Mouse (Mus musculus): ENCODE measurements around the gene Mast3. TPM values are rescaled to one million over a fixed set of nuclear protein-coding genes. Genes with fewer than 3 reads are reported as not detected.
"Not testable (repeated sequence)": the region's sequence is repeated elsewhere in the genome, so short reads cannot be mapped to it uniquely, and the experiment has no call there.

Mast3 gene
- polyA plus RNA-seq, 1 experiment = 282 TPM

- TF ChIP-seq POLR2A (IDR thresholded peaks at IDR 0.05; ENCODE audit: extremely low read depth, insufficient read depth, low read length) = no peak
- H3K4me1 ChIP-seq (ENCODE audit: control insufficient read depth, insufficient read depth, low read length) = no peaks in the 10 kb centered on the region
- H3K4me3 ChIP-seq (ENCODE audit: insufficient read depth, low read length) = no peak overlapping the region
- no peak overlapping the region for H3K27ac ChIP-seq (ENCODE audit: insufficient read depth, low read length)
These were observed 18.9 kb upstream of the Mast3 start for GRCm38 (mm10) chr8:70823802-70824201.

GRCm38 (mm10) chr8:70822594-70822993 is 17.7 kb upstream of the Mast3 start:
- not testable (repeated sequence) for H3K27ac ChIP-seq (ENCODE audit: insufficient read depth, low read length); H3K4me3 ChIP-seq (ENCODE audit: insufficient read depth, low read length); H3K4me1 ChIP-seq (ENCODE audit: control insufficient read depth, insufficient read depth, low read length)

GRCm38 (mm10) chr8:70821992-70822391 is 17.1 kb upstream of the Mast3 start:
- TF ChIP-seq POLR2A (IDR thresholded peaks at IDR 0.05; ENCODE audit: extremely low read depth, insufficient read depth, low read length) (no peak), CTCF (IDR thresholded peaks at IDR 0.05; ENCODE audit: extremely low read depth, insufficient read depth, low read length) (no peak)
- Histone ChIP-seq H3K4me1 (ENCODE audit: control insufficient read depth, insufficient read depth, low read length) (no peaks in the 10 kb centered on the region), H3K4me3 (ENCODE audit: insufficient read depth, low read length) (no peak overlapping the region), H3K27ac (ENCODE audit: insufficient read depth, low read length) (no peak overlapping the region)

GRCm38 (mm10) chr8:70821399-70821962 is 16.6 kb upstream of the Mast3 start:
- Histone ChIP-seq H3K4me1 (ENCODE audit: control insufficient read depth, insufficient read depth, low read length) (no peaks in the 10 kb centered on the region), H3K4me3 (ENCODE audit: insufficient read depth, low read length) (no peak overlapping the region), H3K27ac (ENCODE audit: insufficient read depth, low read length) (no peak overlapping the region)
- TF ChIP-seq CTCF (IDR thresholded peaks at IDR 0.05; ENCODE audit: extremely low read depth, insufficient read depth, low read length) = peak; percentile 93
- TF ChIP-seq POLR2A (IDR thresholded peaks at IDR 0.05; ENCODE audit: extremely low read depth, insufficient read depth, low read length) = no peak

- Histone ChIP-seq H3K4me3 (ENCODE audit: insufficient read depth, low read length) (no peak overlapping the region), H3K4me1 (ENCODE audit: control insufficient read depth, insufficient read depth, low read length) (no peaks in the 10 kb centered on the region), H3K27ac (ENCODE audit: insufficient read depth, low read length) (no peak overlapping the region)
- TF ChIP-seq POLR2A (IDR thresholded peaks at IDR 0.05; ENCODE audit: extremely low read depth, insufficient read depth, low read length) (no peak), CTCF (IDR thresholded peaks at IDR 0.05; ENCODE audit: extremely low read depth, insufficient read depth, low read length) (no peak)
These were observed 15.5 kb upstream of the Mast3 start for GRCm38 (mm10) chr8:70820101-70820935.

GRCm38 (mm10) chr8:70816679-70817078 is 11.8 kb upstream of the Mast3 start:
- H3K4me1 ChIP-seq (ENCODE audit: control insufficient read depth, insufficient read depth, low read length) = no peaks in the 10 kb centered on the region
- no peak for TF ChIP-seq POLR2A (IDR thresholded peaks at IDR 0.05; ENCODE audit: extremely low read depth, insufficient read depth, low read length)
- TF ChIP-seq CTCF (IDR thresholded peaks at IDR 0.05; ENCODE audit: extremely low read depth, insufficient read depth, low read length) = no peak
- 0 out of 2 replicates have a peak overlapping the region, but pooled peaks have one; percentile 8 for H3K4me3 ChIP-seq (ENCODE audit: insufficient read depth, low read length)

GRCm38 (mm10) chr8:70812885-70813284 is 8.0 kb upstream of the Mast3 start:
- H3K4me1 ChIP-seq (ENCODE audit: control insufficient read depth, insufficient read depth, low read length) = no peaks in the 10 kb centered on the region
- no peak overlapping the region for H3K27ac ChIP-seq (ENCODE audit: insufficient read depth, low read length)
- TF ChIP-seq POLR2A (IDR thresholded peaks at IDR 0.05; ENCODE audit: extremely low read depth, insufficient read depth, low read length) (no peak), CTCF (IDR thresholded peaks at IDR 0.05; ENCODE audit: extremely low read depth, insufficient read depth, low read length) (no peak)
- H3K4me3 ChIP-seq (ENCODE audit: insufficient read depth, low read length) = no peak overlapping the region

More at GRCm38 (mm10) chr8:70816679-70817078, 11.8 kb upstream of the Mast3 start:
- H3K27ac ChIP-seq (ENCODE audit: insufficient read depth, low read length) = no peak overlapping the region

GRCm38 (mm10) chr8:70812055-70812454 is 7.2 kb upstream of the Mast3 start:
- H3K4me3 ChIP-seq (ENCODE audit: insufficient read depth, low read length) = no peak overlapping the region

GRCm38 (mm10) chr8:70810962-70811680 is 6.3 kb upstream of the Mast3 start:
- Histone ChIP-seq H3K27ac (ENCODE audit: insufficient read depth, low read length) (no peak overlapping the region), H3K4me1 (ENCODE audit: control insufficient read depth, insufficient read depth, low read length) (no peaks in the 10 kb centered on the region), H3K4me3 (ENCODE audit: insufficient read depth, low read length) (no peak overlapping the region)
- no peak for TF ChIP-seq POLR2A (IDR thresholded peaks at IDR 0.05; ENCODE audit: extremely low read depth, insufficient read depth, low read length)
- TF ChIP-seq CTCF (IDR thresholded peaks at IDR 0.05; ENCODE audit: extremely low read depth, insufficient read depth, low read length) = no peak

More at GRCm38 (mm10) chr8:70812055-70812454, 7.2 kb upstream of the Mast3 start:
- no peak overlapping the region for H3K27ac ChIP-seq (ENCODE audit: insufficient read depth, low read length)
- TF ChIP-seq POLR2A (IDR thresholded peaks at IDR 0.05; ENCODE audit: extremely low read depth, insufficient read depth, low read length) (no peak), CTCF (IDR thresholded peaks at IDR 0.05; ENCODE audit: extremely low read depth, insufficient read depth, low read length) (no peak)
- H3K4me1 ChIP-seq (ENCODE audit: control insufficient read depth, insufficient read depth, low read length) = no peaks in the 10 kb centered on the region

All from cortical plate, adult 2 months (tissue).